Mouse (Mus musculus) lung, adult 2 months (tissue): ENCODE measurements at regions not wholly inside any gene's neighbourhood (a gene's known extent, or its start where the extent isn't known, plus 50 kb on each side); places are given as distances from the start of the nearest gene placed in this dataset.

Source experiments
- CTCF ChIP-seq: fragments of 200-500 bp; IDR thresholded peaks from 2 replicates; pipeline ENCODE4 v1.5.1; 2011; ENCODE audit warnings: mild to moderate bottlenecking, low read length, control low read depth; ENCODE audit not compliant: insufficient read depth
- POLR2A ChIP-seq: fragments of 200-500 bp; IDR thresholded peaks from 2 replicates; pipeline ENCODE4 v1.6.1; 2011; ENCODE audit warnings: low read depth, mild to moderate bottlenecking, control low read depth, low read length, borderline replicate concordance; ENCODE audit errors: extremely low read depth

- TF ChIP-seq CTCF (no peak), POLR2A (no peak)
Measured at GRCm38 (mm10) chr6:4432192-4432591, 72.4 kb upstream of the Col1a2 start.
